Mouse (Mus musculus) Patski (cell line): ENCODE data around the gene Gm43302. TPM values are rescaled to one million over a fixed set of nuclear protein-coding genes. Genes with fewer than 3 reads are reported as not detected.
"Not testable (repeated sequence)": the region's sequence is repeated elsewhere in the genome, so short reads cannot be mapped to it uniquely, and the experiment has no call there.

ENCODE experiments used
- ATAC-seq: fragments of 100-300 bp; one replicate; pipeline ENCODE4 v1.8.0; 2021
- CTCF ChIA-PET: fragments of 350-600 bp; sonication (Branson Sonifier 250); formaldehyde crosslinking; loops from one replicate; lab custom pipeline; 2022; ENCODE audit warnings: inconsistent platforms; lab: Charles Lee
- POLR2A ChIA-PET: fragments of 350-600 bp; sonication (Branson Sonifier 250); formaldehyde crosslinking; loops from one replicate; lab custom pipeline; 2022; ENCODE audit warnings: antibody characterized with exemption, inconsistent platforms; lab: Charles Lee
- DNase-seq: peaks from one replicate; pipeline ENCODE4 v3.0.0-alpha.2; 2011; ENCODE audit warnings: low read depth, low spot score
- H3K27me3 ChIP-seq: fragments of 371-371 bp; one replicate; pipeline ENCODE4 v1.5.1; 2021
- CTCF ChIP-seq: fragments of 100-300 bp; IDR thresholded peaks from one replicate; pipeline ENCODE4 v1.5.1; 2021
- in situ Hi-C: fragments of 300-500 bp; cut with MboI; formaldehyde crosslinking; loops from 3 replicates; pipeline ENCODE4 v1.11.1; 2018; ENCODE audit warnings: low pct_unique_long_range_greater_than_20kb, mixed read lengths
- polyA plus RNA-seq: library from polyadenylated mRNA; unstranded; gene quantifications from one replicate; pipeline ENCODE4 v1.2.3, GENCODE M21; 2021

Gene Gm43302
- polyA plus RNA-seq, 1 experiment from 2014 or later = 0.40 TPM

GRCm38 (mm10) chr5:105192536-105192935, 101.0 kb downstream of the Gm43302 start:
- ATAC-seq, DNase-seq, H3K27me3 ChIP-seq, CTCF ChIA-PET, POLR2A ChIA-PET: not testable (repeated sequence)
- in situ Hi-C loops = loop anchor here (10.0 kb wide), 1 partner anchor 52 kb away; no protein-coding TSS in a partner anchor

- H3K27me3 ChIP-seq = no peaks in the 10 kb centered on the region
- POLR2A ChIA-PET = no interaction called here
- in situ Hi-C loops = no loop called here
- CTCF ChIA-PET = no interaction called here
- TF ChIP-seq CTCF = no peak
- ATAC-seq = no peak
- DNase-seq = no peak
Measured at GRCm38 (mm10) chr5:105181446-105181845, 112.0 kb downstream of the Gm43302 start.

Other genes starting within 250 kb of the Gm43302 start
- 2.6 TPM for gene Gbp9, start 154.2 kb downstream of the Gm43302 start, polyA plus RNA-seq
- gene Gbp8, start 154.2 kb downstream of the Gm43302 start, polyA plus RNA-seq = 0.49 TPM
- 0.64 TPM for gene Gbp4, start 154.1 kb downstream of the Gm43302 start, polyA plus RNA-seq
- gene Gbp10, start 54.2 kb downstream of the Gm43302 start, polyA plus RNA-seq = 0.14 TPM
- gene Gbp6, start within 50 bp of the Gm43302 start, polyA plus RNA-seq = 0.60 TPM
- gene Lrrc8b, start 122.1 kb upstream of the Gm43302 start, polyA plus RNA-seq = 9.9 TPM
- 7.5 TPM for gene Lrrc8c, start 225.7 kb upstream of the Gm43302 start, polyA plus RNA-seq